Mouse (Mus musculus): Measurements from ENCODE around the gene Ybx2. TPM values are rescaled to one million over a fixed set of nuclear protein-coding genes. Genes with fewer than 3 reads are reported as not detected.

The Ybx2 gene
- polyA plus RNA-seq, 1 experiment from 2014 or later: 0.20 TPM

GRCm38 (mm10) chr11:69938401-69938979 lies 2.9 kb downstream of the Ybx2 start:
- Histone ChIP-seq H3K9ac (no peak overlapping the region), H3K4me1 (peaks cover 38% of the 10 kb centered on the region), H3K36me3 (peaks cover 19% of the 10 kb centered on the region), H3K9me3 (replicated peaks) (no peaks in the 10 kb centered on the region), H3K27me3 (replicated peaks) (peaks cover 89% of the 10 kb centered on the region), H3K27ac (no peak overlapping the region), H3K4me2 (no peak overlapping the region), H3K4me3 (no peak overlapping the region)
- no peak for ATAC-seq
- WGBS (ENCODE audit: insufficient replicate concordance): 27% methylated on average over 9 of the region's 9 CpGs

GRCm38 (mm10) chr11:69939181-69939580 lies 3.6 kb downstream of the Ybx2 start:
- Histone ChIP-seq H3K36me3 (peaks cover 26% of the 10 kb centered on the region), H3K9ac (no peak overlapping the region), H3K4me3 (no peak overlapping the region), H3K4me1 (peaks cover 34% of the 10 kb centered on the region), H3K9me3 (replicated peaks) (no peaks in the 10 kb centered on the region), H3K4me2 (no peak overlapping the region), H3K27ac (no peak overlapping the region), H3K27me3 (replicated peaks) (peaks cover 96% of the 10 kb centered on the region)
- 55% methylated on average over 5 of the region's 5 CpGs for WGBS (ENCODE audit: insufficient replicate concordance)
- no peak for ATAC-seq

DNA sequence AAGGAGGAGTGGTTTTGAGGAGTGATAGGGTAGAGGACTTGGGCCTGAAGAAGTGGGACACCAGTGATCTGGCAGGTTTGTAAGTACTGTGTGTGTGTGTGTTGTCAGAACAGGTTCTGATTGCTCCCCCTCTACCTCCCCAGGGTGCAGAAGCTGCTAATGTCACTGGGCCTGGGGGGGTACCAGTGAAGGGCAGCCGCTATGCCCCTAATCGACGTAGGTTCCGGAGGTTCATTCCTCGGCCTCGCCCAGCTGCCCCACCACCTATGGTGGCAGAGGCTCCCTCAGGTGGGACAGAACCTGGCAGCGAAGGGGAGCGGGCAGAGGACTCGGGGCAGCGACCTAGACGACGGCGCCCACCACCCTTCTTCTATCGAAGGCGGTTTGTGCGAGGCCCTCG lies 4.1 kb downstream of the Ybx2 start:
- H3K9ac ChIP-seq: no peak overlapping the region
- no peak overlapping the region for H3K4me2 ChIP-seq
- H3K4me1 ChIP-seq: peaks cover 34% of the 10 kb centered on the region
- H3K4me3 ChIP-seq: no peak overlapping the region
- peaks cover 32% of the 10 kb centered on the region for H3K36me3 ChIP-seq
- 86% methylated on average over 17 of the region's 17 CpGs for WGBS (ENCODE audit: insufficient replicate concordance)
- no peak for ATAC-seq
- peaks cover 96% of the 10 kb centered on the region for H3K27me3 ChIP-seq (replicated peaks)
- H3K27ac ChIP-seq: no peak overlapping the region
- no peaks in the 10 kb centered on the region for H3K9me3 ChIP-seq (replicated peaks)

- WGBS (ENCODE audit: insufficient replicate concordance): 68% methylated on average over 4 of the region's 4 CpGs
- Histone ChIP-seq H3K4me1 (peaks cover 34% of the 10 kb centered on the region), H3K4me2 (no peak overlapping the region), H3K4me3 (no peak overlapping the region), H3K9ac (no peak overlapping the region), H3K9me3 (replicated peaks) (no peaks in the 10 kb centered on the region), H3K27me3 (replicated peaks) (peaks cover 96% of the 10 kb centered on the region), H3K27ac (no peak overlapping the region), H3K36me3 (peaks cover 44% of the 10 kb centered on the region)
- no peak for ATAC-seq
Measured at GRCm38 (mm10) chr11:69940962-69941361, 5.4 kb downstream of the Ybx2 start.

- peaks cover 47% of the 10 kb centered on the region for H3K36me3 ChIP-seq
- ATAC-seq: no peak
- WGBS (ENCODE audit: insufficient replicate concordance): 63% methylated on average over 13 of the region's 13 CpGs
- H3K4me1 ChIP-seq: peaks cover 50% of the 10 kb centered on the region
- peaks cover 69% of the 10 kb centered on the region for H3K27me3 ChIP-seq (replicated peaks)
- peak overlapping the region; percentile 78 for H3K9ac ChIP-seq
- no peaks in the 10 kb centered on the region for H3K9me3 ChIP-seq (replicated peaks)
- H3K27ac ChIP-seq: peak overlapping the region; percentile 88
- peak overlapping the region; percentile 65 for H3K4me3 ChIP-seq
- peak overlapping the region; percentile 76 for H3K4me2 ChIP-seq
Measured at GRCm38 (mm10) chr11:69945216-69945615, 9.6 kb downstream of the Ybx2 start.

- WGBS (ENCODE audit: insufficient replicate concordance): 71% methylated on average over 18 of the region's 18 CpGs
- Histone ChIP-seq H3K36me3 (peaks cover 47% of the 10 kb centered on the region), H3K27ac (peak overlapping the region; percentile 88), H3K4me3 (peak overlapping the region; percentile 65), H3K9me3 (replicated peaks) (no peaks in the 10 kb centered on the region), H3K9ac (peak overlapping the region; percentile 78), H3K4me2 (peak overlapping the region; percentile 76), H3K4me1 (peaks cover 50% of the 10 kb centered on the region), H3K27me3 (replicated peaks) (peaks cover 71% of the 10 kb centered on the region)
- ATAC-seq: peak; percentile 79
Measured at GRCm38 (mm10) chr11:69945997-69946891, 10.6 kb downstream of the Ybx2 start.

DNA sequence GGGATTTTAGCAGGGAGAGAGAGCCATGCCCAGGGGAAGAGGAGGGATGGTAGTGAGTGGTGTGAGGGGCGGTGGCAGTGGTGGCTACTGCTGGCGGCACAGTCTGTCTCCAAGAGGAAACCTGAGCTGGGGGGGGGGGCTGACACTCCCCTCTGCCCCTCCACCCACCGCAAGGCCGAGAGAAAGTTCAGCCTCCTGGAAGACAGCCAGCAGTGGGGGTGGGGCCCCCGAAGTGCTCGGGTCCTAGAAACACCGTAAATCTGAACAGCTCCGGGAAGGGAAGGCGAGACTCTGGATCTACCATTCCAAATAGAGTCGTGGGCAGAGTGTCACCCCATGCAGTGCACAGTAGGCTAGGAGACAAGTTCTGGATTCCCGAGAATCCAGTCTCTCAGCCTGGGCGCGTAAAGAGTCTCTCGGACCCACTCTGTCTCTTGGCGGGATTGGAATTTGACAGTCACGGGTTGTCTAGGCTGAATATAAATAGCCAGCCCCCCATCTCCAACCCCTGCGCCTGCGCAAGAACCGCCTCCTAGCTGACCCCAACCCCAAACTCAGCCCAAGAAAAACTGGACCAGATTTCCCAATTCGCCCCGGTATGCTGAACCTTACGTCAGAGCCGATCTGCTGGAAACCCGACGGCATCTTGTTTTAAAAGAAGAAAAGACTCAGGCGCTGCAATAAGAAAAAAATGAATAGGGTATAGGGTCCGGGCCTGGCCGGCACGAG lies 11.9 kb downstream of the Ybx2 start:
- Histone ChIP-seq H3K4me3 (peak overlapping the region; percentile 65), H3K27ac (peak overlapping the region; percentile 88), H3K36me3 (peaks cover 37% of the 10 kb centered on the region), H3K4me1 (peaks cover 50% of the 10 kb centered on the region), H3K9me3 (replicated peaks) (no peaks in the 10 kb centered on the region), H3K9ac (peak overlapping the region; percentile 78), H3K4me2 (peak overlapping the region; percentile 76), H3K27me3 (replicated peaks) (peaks cover 72% of the 10 kb centered on the region)
- WGBS (ENCODE audit: insufficient replicate concordance): 14% methylated on average over 29 of the region's 29 CpGs
- ATAC-seq: 0 out of 2 replicates have a peak, but pooled peaks have one; percentile 0

- peak within 1 kb of the TSS; percentile 88 for H3K27ac ChIP-seq
- ATAC-seq: peak; percentile 89
- 2% methylated on average over 34 of the region's 34 CpGs for WGBS (ENCODE audit: insufficient replicate concordance)
- H3K9ac ChIP-seq: peak within 1 kb of the TSS; percentile 78
- H3K9me3 ChIP-seq (replicated peaks): no peaks in the 10 kb centered on the region
- peaks cover 57% of the 10 kb centered on the region for H3K4me1 ChIP-seq
- peak within 1 kb of the TSS; percentile 65 for H3K4me3 ChIP-seq
- peaks cover 30% of the 10 kb centered on the region for H3K36me3 ChIP-seq
- H3K4me2 ChIP-seq: peak within 1 kb of the TSS; percentile 76
- H3K27me3 ChIP-seq (replicated peaks): peaks cover 72% of the 10 kb centered on the region
Measured at GRCm38 (mm10) chr11:69948066-69948762, 12.6 kb downstream of the Ybx2 start, which contains the start of gene Slc2a4. Gene Slc2a4, minus strand, starts transcription at chr11:69948188.

DNA sequence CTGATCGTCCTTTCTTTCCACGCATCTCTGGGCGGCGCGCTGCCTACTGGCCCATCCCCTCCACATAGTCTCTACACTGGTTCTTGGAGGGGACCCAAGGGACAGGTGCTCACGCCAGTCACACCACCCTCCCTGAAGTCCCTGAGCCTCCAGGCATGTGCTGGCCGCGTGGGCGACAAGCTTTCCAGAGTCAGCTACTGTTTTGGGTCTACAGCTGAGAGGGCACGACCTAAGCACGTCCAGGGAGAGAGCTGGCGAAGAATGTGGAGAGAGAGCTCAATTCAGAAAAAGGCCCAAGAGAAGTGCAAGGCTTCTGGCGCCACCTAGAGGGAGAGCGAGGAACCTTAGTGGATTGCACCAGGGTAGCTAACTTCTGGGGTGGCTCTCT lies 13.2 kb downstream of the Ybx2 start:
- peak overlapping the region; percentile 67 for H3K9ac ChIP-seq
- peak overlapping the region; percentile 65 for H3K4me3 ChIP-seq
- H3K9me3 ChIP-seq (replicated peaks): no peaks in the 10 kb centered on the region
- peaks cover 62% of the 10 kb centered on the region for H3K4me1 ChIP-seq
- H3K36me3 ChIP-seq: peaks cover 25% of the 10 kb centered on the region
- ATAC-seq: peak; percentile 43
- under 1% methylated on average over 14 of the region's 14 CpGs for WGBS (ENCODE audit: insufficient replicate concordance)
- peak overlapping the region; percentile 84 for H3K27ac ChIP-seq
- H3K4me2 ChIP-seq: peak overlapping the region; percentile 76
- H3K27me3 ChIP-seq (replicated peaks): peaks cover 72% of the 10 kb centered on the region

DNA sequence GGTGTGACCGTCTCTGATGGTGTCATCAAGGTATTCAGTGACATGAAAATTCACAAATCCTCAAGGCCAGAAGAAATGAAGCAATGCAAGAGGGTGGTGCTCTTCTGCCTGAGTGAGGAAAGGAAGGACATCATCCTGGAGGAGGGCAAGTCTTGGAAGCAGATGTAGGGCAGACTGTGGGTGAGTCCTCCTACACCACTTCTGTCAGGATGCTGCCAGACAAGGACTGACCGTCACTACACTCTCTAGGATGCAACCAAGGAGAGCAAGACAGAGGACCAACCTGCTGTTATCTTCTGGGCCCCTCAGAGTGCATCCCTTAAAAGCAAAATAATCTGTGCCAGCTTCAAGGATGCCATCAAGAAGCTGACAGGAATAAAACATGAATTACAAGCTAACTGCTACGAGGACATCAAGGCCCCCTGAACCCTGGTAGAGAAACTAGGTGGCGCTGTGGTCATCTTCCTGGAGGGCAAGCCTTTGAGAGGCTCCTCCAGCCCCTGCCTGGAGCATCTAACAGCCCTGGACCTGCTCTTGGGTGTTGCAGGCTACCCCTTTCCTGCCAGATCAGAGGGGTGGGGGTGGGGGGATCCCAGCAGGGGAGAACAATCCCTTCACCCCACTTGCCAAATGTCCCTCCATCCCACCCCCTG lies 15.3 kb downstream of the Ybx2 start:
- H3K27me3 ChIP-seq (replicated peaks): peaks cover 58% of the 10 kb centered on the region
- no peak for ATAC-seq
- no peak overlapping the region for H3K27ac ChIP-seq
- peaks cover 43% of the 10 kb centered on the region for H3K4me1 ChIP-seq
- 0 out of 2 replicates have a peak, but pooled peaks cover 3% of the 10 kb centered on the region for H3K36me3 ChIP-seq
- WGBS (ENCODE audit: insufficient replicate concordance): 32% methylated on average over 4 of the region's 4 CpGs
- no peak overlapping the region for H3K4me2 ChIP-seq
- no peak overlapping the region for H3K4me3 ChIP-seq
- no peaks in the 10 kb centered on the region for H3K9me3 ChIP-seq (replicated peaks)
- H3K9ac ChIP-seq: no peak overlapping the region

DNA sequence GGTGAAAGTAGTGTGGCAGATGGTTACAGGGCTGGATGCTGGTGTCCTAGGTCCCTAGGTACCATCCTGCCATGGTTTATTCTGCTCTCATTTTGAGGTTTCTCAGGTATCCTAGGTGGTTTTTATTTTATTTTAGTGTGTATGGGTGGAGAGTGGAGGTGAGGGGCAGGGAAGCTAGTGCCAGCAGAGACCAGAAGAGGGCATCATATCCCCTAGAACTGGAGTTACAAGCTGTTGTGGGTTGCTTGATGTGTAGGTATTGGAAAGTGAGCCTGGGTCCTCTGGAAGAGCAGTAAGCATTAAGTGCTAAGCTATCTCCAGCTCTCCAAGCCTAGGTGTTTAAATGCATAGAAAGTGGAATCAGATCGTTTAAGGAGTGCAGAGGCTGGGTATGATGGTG lies 16.7 kb downstream of the Ybx2 start:
- H3K4me3 ChIP-seq: no peak overlapping the region
- peaks cover 62% of the 10 kb centered on the region for H3K27me3 ChIP-seq (replicated peaks)
- no peaks in the 10 kb centered on the region for H3K9me3 ChIP-seq (replicated peaks)
- H3K9ac ChIP-seq: no peak overlapping the region; the same call in 1 of the 2 replicates
- H3K4me2 ChIP-seq: no peak overlapping the region
- H3K36me3 ChIP-seq: no peaks in the 10 kb centered on the region
- H3K27ac ChIP-seq: no peak overlapping the region
- no peak for ATAC-seq
- H3K4me1 ChIP-seq: peaks cover 30% of the 10 kb centered on the region
- WGBS (ENCODE audit: insufficient replicate concordance): 35% methylated on average over 1 of the region's 1 CpGs

Data from liver, embryonic 12.5 days (tissue).